Mouse (Mus musculus): ENCODE measurements around the gene Fcna.

The Fcna gene

GRCm38 (mm10) chr2:25608671-25609070 is 19.2 kb downstream of the Fcna start:
- DNase-seq (ENCODE audit: low read depth, low spot score) = no peak

DNA sequence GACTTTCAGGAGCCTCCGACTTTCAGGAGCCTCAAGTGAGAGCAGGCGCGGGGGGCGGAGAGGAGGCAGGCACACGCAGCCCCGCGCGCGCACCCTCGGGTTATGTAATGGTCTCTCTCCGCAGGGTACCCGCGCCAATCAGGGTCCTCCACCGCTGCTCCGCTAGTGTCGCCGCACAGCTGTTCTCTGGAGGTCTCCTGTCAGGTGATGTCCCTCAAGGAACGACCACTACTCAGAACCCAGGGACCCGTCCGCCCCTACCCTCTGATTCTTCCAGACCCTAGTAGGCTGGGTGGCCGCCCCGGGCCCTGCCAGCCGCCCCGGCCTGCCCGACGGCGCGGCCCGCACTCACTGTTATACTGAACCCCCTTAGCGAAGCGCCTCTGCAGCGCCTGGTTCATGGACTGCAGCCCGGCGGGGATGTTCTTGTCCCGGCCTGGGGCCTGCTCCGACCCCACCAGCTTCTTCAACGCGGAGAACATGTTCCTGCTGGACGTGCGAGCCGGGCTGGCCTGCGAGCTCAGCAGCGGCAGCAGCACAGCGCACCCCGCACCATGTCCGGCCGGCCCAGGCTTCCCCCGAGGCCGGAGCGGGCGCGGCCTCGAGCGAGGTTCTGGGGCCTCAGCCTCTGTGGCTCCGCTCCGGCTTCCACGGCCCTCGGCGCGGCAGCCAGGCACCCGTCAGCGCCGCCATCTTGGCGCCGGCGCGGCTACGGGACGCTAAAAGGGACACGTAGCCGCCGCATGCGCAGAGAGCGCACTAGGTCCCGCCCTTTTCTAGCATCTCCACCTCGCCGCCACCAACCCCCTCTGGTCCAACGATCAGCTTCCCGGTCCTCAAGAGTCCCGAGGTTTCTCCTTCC is 19.8 kb downstream of the Fcna start, which contains the start of gene Rabl6:
Rabl6 (minus strand) TSS at position 761 of the 862 bp plus-strand sequence.
- DNase-seq (ENCODE audit: low read depth, low spot score) = peak; percentile 94

- DNase-seq (ENCODE audit: low read depth, low spot score) = no peak
Observed at GRCm38 (mm10) chr2:25602526-25602925, 25.3 kb downstream of the Fcna start.

DNA sequence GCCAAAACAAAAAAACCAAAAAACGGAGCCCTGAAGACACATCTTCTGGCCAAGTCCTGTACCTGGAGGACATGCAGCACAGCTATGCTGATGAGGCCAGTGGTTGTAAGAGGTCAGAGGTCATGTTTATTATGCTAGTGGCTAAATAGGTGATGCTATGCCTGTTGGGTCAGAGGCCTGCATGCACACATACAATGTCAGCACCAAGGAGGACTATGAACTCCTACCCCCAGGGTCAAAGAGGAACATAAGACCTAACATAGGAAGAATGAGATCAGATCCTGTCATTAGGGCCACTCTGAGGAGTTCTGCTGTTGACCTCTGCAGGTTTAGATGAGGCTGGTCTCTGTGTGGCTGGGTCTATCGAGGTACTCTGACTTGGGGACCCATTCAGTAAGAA is 27.8 kb downstream of the Fcna start:
- no peak for DNase-seq (ENCODE audit: low read depth, low spot score)

- DNase-seq (ENCODE audit: low read depth, low spot score) = no peak
Observed at GRCm38 (mm10) chr2:25598749-25599148, 29.1 kb downstream of the Fcna start.

DNA sequence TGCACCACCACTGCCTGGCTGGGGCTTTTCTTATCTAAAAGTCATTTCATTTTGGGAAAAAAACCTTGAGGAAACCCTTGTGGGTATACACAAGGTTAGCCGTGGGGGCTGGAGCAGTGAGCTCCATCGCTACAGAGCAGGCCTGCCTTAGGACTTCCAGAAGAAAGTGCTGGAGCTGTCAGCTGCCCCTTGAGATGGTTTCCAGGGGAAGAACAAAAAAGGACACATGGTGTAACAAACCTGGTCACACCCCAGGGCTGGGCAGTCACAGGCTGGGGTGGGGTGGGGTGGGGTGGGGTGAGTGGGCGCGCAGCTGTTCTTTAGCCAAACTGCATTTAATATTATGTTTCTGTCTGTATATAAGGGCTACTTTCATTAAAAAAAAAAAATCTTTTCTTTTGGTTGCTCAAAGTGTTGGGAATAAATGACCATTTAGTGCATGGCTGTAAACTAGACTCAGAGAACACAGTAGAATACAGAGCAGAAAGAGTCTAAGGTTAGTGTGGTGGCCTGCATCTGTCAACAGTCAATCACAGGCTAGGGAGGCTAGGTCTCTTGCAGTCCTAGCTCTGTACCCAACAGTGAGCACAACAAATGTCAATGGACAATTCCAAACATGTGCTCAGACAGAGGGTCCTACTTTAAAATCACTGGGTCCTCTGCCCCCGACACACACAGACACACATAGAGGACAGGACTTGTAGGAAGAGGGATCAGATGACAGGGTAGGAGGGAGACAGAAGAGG is 30.9 kb downstream of the Fcna start:
- no peak for DNase-seq (ENCODE audit: low read depth, low spot score)

DNA sequence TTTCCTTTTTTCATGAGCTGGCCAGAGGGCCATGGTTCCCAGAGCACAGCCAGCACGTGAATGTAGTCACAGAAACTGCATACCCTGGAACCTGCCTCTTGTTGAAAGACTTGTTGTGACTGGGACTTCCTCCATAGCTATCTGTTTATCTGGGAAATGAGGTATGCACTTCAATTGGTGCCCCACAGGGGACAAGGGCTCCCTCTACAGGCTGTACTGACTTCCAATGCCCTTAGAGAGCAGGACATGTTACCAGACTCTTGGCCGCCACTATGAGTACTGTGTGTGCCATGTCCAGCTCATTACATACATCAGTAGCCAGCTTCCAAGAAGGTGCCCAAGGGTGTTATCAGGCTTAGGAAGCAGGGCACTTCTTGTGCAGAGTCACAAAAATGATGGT is 36.0 kb downstream of the Fcna start:
- peak; percentile 48 for DNase-seq (ENCODE audit: low read depth, low spot score)

GRCm38 (mm10) chr2:25588227-25588907 is 39.5 kb downstream of the Fcna start:
- no peak for DNase-seq (ENCODE audit: low read depth, low spot score)

DNA sequence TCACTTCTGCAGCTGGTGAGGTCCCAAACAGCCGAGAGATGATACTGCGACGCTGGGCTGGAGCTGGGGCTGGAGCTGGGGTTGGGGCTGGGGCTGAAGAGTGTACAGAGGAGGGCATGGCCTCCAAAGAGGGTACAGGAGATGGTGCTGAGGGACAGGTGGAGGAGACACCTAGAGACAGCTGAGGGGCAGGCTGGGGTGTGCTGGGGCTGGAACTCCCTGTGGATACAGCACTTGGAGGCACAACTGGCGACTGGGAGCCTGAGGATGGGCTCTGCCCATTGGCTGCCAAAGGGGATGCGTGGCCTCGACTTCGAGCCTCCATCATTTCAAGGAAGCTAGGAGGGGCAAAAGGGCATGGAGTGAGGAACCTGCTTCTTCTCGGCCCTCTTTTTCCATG is 40.5 kb downstream of the Fcna start:
- no peak for DNase-seq (ENCODE audit: low read depth, low spot score)

- no peak for DNase-seq (ENCODE audit: low read depth, low spot score)
Observed at GRCm38 (mm10) chr2:25585601-25586000, 42.2 kb downstream of the Fcna start.

GRCm38 (mm10) chr2:25584856-25585255 is 43.0 kb downstream of the Fcna start:
- DNase-seq (ENCODE audit: low read depth, low spot score) = no peak

GRCm38 (mm10) chr2:25584152-25584551 is 43.7 kb downstream of the Fcna start:
- DNase-seq (ENCODE audit: low read depth, low spot score) = no peak

GRCm38 (mm10) chr2:25583571-25583970 is 44.3 kb downstream of the Fcna start:
- no peak for DNase-seq (ENCODE audit: low read depth, low spot score)

DNA sequence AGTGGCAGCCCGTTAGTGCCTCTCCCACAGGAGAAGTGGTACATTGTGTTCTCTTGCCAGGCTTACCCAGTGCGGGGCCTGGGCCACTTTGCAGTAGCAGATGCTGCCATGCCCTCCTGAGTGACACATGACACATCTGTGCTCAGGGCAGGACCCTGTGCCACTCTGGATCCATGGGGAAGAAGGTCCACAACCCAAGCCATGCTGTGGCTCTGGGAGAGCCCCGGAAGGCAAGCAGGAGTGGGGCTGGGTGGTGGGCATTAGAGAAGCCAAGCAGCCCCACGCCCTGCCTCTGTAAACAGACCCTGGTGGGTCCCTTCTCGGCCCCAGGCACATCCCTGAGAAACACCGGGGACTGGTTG is 44.7 kb downstream of the Fcna start:
- DNase-seq (ENCODE audit: low read depth, low spot score) = no peak

DNA sequence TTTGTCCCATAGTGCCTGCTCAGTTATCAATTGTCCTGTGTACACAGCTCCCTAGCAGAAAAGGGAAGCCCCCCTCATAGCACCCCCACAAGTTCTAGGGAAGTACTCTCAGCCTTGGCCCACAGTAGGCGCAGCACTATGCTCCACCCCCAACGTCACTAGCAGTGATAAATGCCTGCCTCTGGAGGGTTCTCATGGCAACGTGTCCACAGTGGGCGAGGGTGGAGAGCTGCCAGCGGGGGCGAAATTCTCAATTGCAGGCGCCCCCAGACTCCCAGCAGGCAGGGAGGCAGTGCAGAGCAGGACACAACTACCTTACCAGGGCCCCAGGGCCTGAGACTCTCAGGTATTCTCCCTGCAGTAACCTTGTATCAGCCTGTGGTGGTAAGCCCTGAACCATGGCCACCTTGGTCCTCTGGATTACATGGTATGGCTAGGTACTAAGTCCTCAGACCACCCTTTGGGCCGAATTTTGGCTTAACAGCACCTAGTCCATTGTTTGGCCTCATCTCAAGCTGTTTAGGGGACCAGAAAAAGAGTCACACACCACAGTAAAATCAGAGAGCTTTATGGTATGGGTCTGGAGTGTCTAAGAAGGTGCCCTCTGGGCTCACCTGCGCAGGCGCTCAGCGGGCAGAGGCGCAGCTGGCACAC is 45.2 kb downstream of the Fcna start:
- peak; percentile 22 for DNase-seq (ENCODE audit: low read depth, low spot score)

DNA sequence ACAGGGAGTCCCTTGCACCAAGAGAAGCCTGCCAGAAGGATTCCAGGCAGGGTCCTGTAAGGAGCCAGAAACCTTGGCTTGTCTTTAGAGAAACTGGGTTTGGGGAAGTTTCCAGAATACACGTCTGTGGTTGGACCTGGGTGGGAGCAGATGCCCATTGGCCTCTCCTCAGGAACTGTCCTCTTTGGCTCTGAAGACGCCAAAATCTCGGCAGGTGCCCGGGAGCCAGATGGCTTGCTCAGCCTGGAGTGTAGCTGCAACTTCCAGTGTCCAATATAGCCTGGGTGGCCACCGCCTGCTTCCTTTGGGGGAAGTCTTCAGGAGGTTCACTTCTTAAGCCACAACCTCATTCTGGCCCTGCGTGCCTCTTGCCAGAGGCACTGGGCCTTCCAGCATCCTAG is 45.9 kb downstream of the Fcna start:
- peak; percentile 69 for DNase-seq (ENCODE audit: low read depth, low spot score)

DNA sequence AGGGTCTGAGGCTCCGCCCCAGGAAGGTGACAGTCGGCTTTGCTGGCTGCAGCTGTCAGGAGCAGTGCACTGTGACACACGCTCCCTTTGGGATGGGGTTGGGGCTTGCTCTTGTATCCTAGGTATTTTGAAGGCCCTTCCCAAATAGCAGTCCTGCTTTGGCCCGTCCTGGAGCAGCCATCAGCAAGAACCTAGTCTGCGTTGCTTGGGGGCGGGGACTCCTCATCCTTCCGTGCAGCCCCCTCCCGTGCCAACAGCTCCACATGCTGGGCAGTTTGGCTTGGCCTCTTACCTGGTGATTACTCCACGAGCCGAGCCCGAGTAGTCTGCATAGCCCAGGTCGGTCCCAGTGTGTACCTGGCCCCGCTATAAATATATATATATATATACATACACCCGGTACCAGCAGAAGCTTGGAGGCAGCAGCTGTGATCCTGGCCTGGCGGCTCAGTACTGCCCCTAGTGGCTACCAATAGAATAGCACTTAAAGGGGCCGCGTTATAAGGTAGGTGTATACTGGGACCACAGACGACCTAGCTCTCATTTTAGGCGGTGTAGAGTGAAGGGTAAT is 46.5 kb downstream of the Fcna start, which contains the start of gene Ajm1:
Ajm1 (minus strand) TSS at position 464 of the 571 bp plus-strand sequence.
- DNase-seq (ENCODE audit: low read depth, low spot score) = peak; percentile 83

DNA sequence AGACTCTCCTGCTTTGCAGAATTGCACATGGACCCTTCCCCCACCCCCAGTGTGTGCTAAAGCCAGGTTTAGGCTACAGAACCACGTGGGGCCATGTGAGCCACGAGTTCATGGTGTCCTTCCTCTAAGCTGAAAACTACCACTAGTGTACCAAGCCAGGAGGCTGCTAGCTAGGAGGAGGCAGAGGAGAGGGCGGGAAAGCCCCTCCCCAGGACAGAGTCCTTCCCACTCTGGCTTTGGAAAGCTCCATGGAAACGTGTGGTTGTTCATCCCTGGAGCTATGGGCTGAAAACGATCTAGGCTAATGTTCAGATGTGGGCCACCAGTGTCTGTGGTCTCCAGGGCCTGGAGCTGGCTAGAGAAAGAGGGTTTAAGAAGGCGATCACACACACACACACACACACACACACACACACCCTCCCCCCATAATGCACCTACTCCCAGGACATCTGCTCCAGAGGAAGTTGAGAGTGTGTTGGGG is 47.2 kb downstream of the Fcna start:
- DNase-seq (ENCODE audit: low read depth, low spot score) = no peak

- peak; percentile 56 for DNase-seq (ENCODE audit: low read depth, low spot score)
Observed at GRCm38 (mm10) chr2:25579737-25580460, 47.9 kb downstream of the Fcna start.

All from A20 (cell line).